Mouse (Mus musculus): ENCODE results near the gene Ptges3.

Gene Ptges3

GRCm38 (mm10) chr10:128092506-128093495 lies 34.0 kb downstream of the Ptges3 start:
- peak; percentile 68 to 76 for DNase-seq (ENCODE audit: low spot score in 2 of 2)

GRCm38 (mm10) chr10:128093496-128094294 lies 34.9 kb downstream of the Ptges3 start:
- no peak for DNase-seq (ENCODE audit: low spot score in 2 of 2)

- peak; percentile 62 to 63 for DNase-seq (ENCODE audit: low spot score in 2 of 2)
Observed at GRCm38 (mm10) chr10:128094340-128094968, 35.7 kb downstream of the Ptges3 start.

- no peak for DNase-seq (ENCODE audit: low spot score in 2 of 2)
Observed at GRCm38 (mm10) chr10:128095003-128095636, 36.4 kb downstream of the Ptges3 start.

GRCm38 (mm10) chr10:128096313-128096692 lies 37.5 kb downstream of the Ptges3 start:
- DNase-seq (ENCODE audit: low spot score in 2 of 2), result no peak

- peak; percentile 65 to 79 for DNase-seq (ENCODE audit: low spot score in 2 of 2)
Observed at GRCm38 (mm10) chr10:128096693-128097586, 38.2 kb downstream of the Ptges3 start.

- peak; percentile 43 to 53 for DNase-seq (ENCODE audit: low spot score in 2 of 2)
Observed at GRCm38 (mm10) chr10:128097587-128097971, 38.8 kb downstream of the Ptges3 start.

- DNase-seq (ENCODE audit: low spot score in 2 of 2), result no peak
Observed at GRCm38 (mm10) chr10:128110103-128110761, 51.5 kb downstream of the Ptges3 start.

GRCm38 (mm10) chr10:128111227-128111626 lies 52.5 kb downstream of the Ptges3 start:
- DNase-seq (ENCODE audit: low spot score in 2 of 2), result no peak

- DNase-seq (ENCODE audit: low spot score in 2 of 2), result no peak
Observed at GRCm38 (mm10) chr10:128123833-128124232, 65.1 kb downstream of the Ptges3 start.

- DNase-seq (ENCODE audit: low spot score in 2 of 2), result no peak
Observed at GRCm38 (mm10) chr10:128124831-128125230, 66.1 kb downstream of the Ptges3 start.

GRCm38 (mm10) chr10:128125951-128126350 lies 67.2 kb downstream of the Ptges3 start:
- DNase-seq (ENCODE audit: low spot score in 2 of 2), result no peak
